Mouse (Mus musculus): ENCODE results near the gene Cldn12. TPM values are rescaled to one million over a fixed set of nuclear protein-coding genes. Genes with fewer than 3 reads are reported as not detected.

Gene Cldn12
- total RNA-seq, 1 experiment = 42.9 TPM

DNA sequence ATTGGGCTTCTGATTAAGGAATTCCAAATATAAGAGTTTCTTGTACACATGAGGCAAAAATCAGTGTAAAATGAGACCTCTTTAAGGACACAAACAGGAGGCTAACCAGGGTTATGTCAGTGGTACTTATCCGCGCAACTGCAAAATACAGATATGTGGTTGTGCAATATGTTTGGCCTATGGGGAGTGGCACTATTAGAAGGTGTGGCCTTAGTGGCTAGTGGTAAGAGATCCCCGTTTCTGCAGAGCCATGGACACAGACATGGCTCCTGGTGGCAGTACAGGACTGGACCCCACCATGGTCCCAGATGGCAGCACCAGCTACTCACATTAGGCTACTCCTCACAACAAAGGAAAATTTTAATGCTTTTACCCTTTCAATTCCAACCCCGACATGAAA lies 19.7 kb downstream of the Cldn12 start:
- DNase-seq (ENCODE audit: low read depth, low spot score) = no peak
- Histone ChIP-seq H3K4me3 (ENCODE audit: insufficient read depth in 1 of 2, low read depth in 1 of 2, low read length in 2 of 2, poor library complexity in 1 of 2, severe bottlenecking in 1 of 2) (0 out of 4 replicates have a peak overlapping the region, but pooled peaks of 1 of the 2 experiments have one; percentile 9), H3K27ac (ENCODE audit: insufficient read depth, low read depth, low read length, poor library complexity, severe bottlenecking) (no peak overlapping the region), H3K9me3 (ENCODE audit: control insufficient read depth, insufficient read depth, low read depth, low read length) (no peaks in the 10 kb centered on the region), H3K36me3 (ENCODE audit: control insufficient read depth, insufficient read depth, low read length, poor library complexity, severe bottlenecking) (no peaks in the 10 kb centered on the region), H3K4me1 (ENCODE audit: control insufficient read depth in 2 of 2, insufficient read depth in 2 of 2, low read length in 2 of 2, poor library complexity in 1 of 2) (no peaks in the 10 kb centered on the region), H3K9ac (ENCODE audit: insufficient read depth, low read depth, low read length, poor library complexity, severe bottlenecking) (no peak overlapping the region)
- in situ Hi-C loops (cut with MboI; ENCODE audit: low sequenced_read_pairs in 2 of 2, unreplicated experiment in 2 of 2) = loop anchor here in 1 of 2 experiments (10.0 kb wide), 1 partner anchor 260 kb away; no protein-coding TSS in a partner anchor
- TF ChIP-seq CHD2 (IDR thresholded peaks at IDR 0.05; ENCODE audit: low read depth, low read length) (no peak), HCFC1 (IDR thresholded peaks at IDR 0.05; ENCODE audit: borderline replicate concordance, insufficient read depth, low read length) (no peak), MAFK (IDR thresholded peaks at IDR 0.05; ENCODE audit: insufficient read depth, low read depth, low read length) (no peak), ZNF384 (IDR thresholded peaks at IDR 0.05; ENCODE audit: low read depth, low read length) (no peak), ZC3H11A (IDR thresholded peaks at IDR 0.05; ENCODE audit: borderline replicate concordance, low read depth, low read length) (no peak)

DNA sequence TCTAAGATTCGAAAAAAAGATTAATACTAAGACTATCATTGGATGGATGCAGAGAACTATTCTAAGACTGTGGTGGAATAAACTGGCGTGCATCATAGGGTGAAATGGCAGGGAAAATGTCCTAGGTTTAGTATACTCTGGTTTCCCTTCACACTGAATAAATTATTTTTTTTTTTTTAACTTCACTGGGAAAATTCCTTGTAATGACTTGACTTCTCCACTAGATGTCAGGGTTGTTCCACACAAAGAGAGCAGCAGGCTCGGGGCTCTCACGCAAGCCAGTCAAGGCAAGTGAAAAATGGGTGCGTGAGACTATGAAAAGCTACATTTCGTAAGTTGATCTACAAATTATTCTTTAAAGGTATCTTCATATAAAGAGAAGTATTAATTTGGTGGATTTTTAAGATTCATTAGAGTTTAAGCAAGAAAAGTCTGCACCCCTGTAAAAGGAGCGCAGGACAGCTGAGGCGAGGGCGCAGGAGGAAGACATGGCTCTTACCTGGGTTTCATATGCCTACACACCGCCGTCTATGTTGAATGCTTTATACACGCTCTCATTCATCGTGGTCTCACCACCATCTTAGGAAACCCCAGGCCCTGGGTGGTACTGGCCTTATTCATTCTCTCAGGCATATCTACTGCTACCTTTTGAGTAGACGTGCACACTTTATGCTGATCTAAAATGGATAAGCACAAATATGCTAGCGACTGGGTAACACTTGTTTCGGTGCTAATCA lies 20.3 kb downstream of the Cldn12 start:
- Histone ChIP-seq H3K4me1 (ENCODE audit: control insufficient read depth in 2 of 2, insufficient read depth in 2 of 2, low read length in 2 of 2, poor library complexity in 1 of 2) (no peaks in the 10 kb centered on the region), H3K9ac (ENCODE audit: insufficient read depth, low read depth, low read length, poor library complexity, severe bottlenecking) (no peak overlapping the region), H3K9me3 (ENCODE audit: control insufficient read depth, insufficient read depth, low read depth, low read length) (no peaks in the 10 kb centered on the region), H3K36me3 (ENCODE audit: control insufficient read depth, insufficient read depth, low read length, poor library complexity, severe bottlenecking) (no peaks in the 10 kb centered on the region), H3K27ac (ENCODE audit: insufficient read depth, low read depth, low read length, poor library complexity, severe bottlenecking) (no peak overlapping the region), H3K4me3 (ENCODE audit: insufficient read depth in 1 of 2, low read depth in 1 of 2, low read length in 2 of 2, poor library complexity in 1 of 2, severe bottlenecking in 1 of 2) (0 out of 4 replicates have a peak overlapping the region, but pooled peaks of 1 of the 2 experiments have one; percentile 24)
- no peak for DNase-seq (ENCODE audit: low read depth, low spot score)
- in situ Hi-C loops (cut with MboI; ENCODE audit: low sequenced_read_pairs in 2 of 2, unreplicated experiment in 2 of 2) = loop anchor here (5.0 to 10.0 kb wide), 2 partner anchors 258 to 260 kb away; no protein-coding TSS in a partner anchor
- TF ChIP-seq HCFC1 (IDR thresholded peaks at IDR 0.05; ENCODE audit: borderline replicate concordance, insufficient read depth, low read length) (no peak), ZC3H11A (IDR thresholded peaks at IDR 0.05; ENCODE audit: borderline replicate concordance, low read depth, low read length) (peak; percentile 85), CHD2 (IDR thresholded peaks at IDR 0.05; ENCODE audit: low read depth, low read length) (no peak), MAFK (IDR thresholded peaks at IDR 0.05; ENCODE audit: insufficient read depth, low read depth, low read length) (no peak), ZNF384 (IDR thresholded peaks at IDR 0.05; ENCODE audit: low read depth, low read length) (peak; percentile 98)

DNA sequence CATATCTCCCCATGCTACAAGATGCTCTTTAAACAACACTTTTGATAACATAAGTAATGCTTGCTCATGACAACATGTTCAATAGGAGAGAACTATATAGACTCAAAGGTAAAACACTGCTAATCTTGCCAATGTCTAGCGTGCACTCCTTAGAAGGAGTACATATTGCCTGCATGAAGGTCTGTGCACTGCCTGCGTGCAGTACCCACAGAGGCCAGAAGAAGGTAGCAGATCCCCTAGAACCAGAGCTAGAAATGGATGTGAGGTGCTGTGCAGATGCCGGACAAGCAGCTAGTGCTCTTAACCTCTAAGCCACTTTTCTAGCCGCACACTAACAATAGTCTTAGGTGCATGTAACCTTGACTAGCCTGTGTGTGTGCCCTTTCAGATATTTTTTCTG lies 22.6 kb downstream of the Cldn12 start:
- Histone ChIP-seq H3K4me1 (ENCODE audit: control insufficient read depth in 2 of 2, insufficient read depth in 2 of 2, low read length in 2 of 2, poor library complexity in 1 of 2) (no peaks in the 10 kb centered on the region), H3K36me3 (ENCODE audit: control insufficient read depth, insufficient read depth, low read length, poor library complexity, severe bottlenecking) (no peaks in the 10 kb centered on the region), H3K9me3 (ENCODE audit: control insufficient read depth, insufficient read depth, low read depth, low read length) (no peaks in the 10 kb centered on the region), H3K4me3 (ENCODE audit: insufficient read depth in 1 of 2, low read depth in 1 of 2, low read length in 2 of 2, poor library complexity in 1 of 2, severe bottlenecking in 1 of 2) (no peak overlapping the region), H3K27ac (ENCODE audit: insufficient read depth, low read depth, low read length, poor library complexity, severe bottlenecking) (no peak overlapping the region), H3K9ac (ENCODE audit: insufficient read depth, low read depth, low read length, poor library complexity, severe bottlenecking) (no peak overlapping the region)
- no peak for TF ChIP-seq MAFK (IDR thresholded peaks at IDR 0.05; ENCODE audit: insufficient read depth, low read depth, low read length)
- TF ChIP-seq HCFC1 (IDR thresholded peaks at IDR 0.05; ENCODE audit: borderline replicate concordance, insufficient read depth, low read length) = no peak
- TF ChIP-seq ZC3H11A (IDR thresholded peaks at IDR 0.05; ENCODE audit: borderline replicate concordance, low read depth, low read length) = no peak
- no peak for TF ChIP-seq ZNF384 (IDR thresholded peaks at IDR 0.05; ENCODE audit: low read depth, low read length)
- no peak for TF ChIP-seq CHD2 (IDR thresholded peaks at IDR 0.05; ENCODE audit: low read depth, low read length)
- in situ Hi-C loops (cut with MboI; ENCODE audit: low sequenced_read_pairs in 2 of 2, unreplicated experiment in 2 of 2) = loop anchor here (5.0 to 10.0 kb wide), 2 partner anchors 260 to 263 kb away; no protein-coding TSS in a partner anchor
- DNase-seq (ENCODE audit: low read depth, low spot score) = no peak

DNA sequence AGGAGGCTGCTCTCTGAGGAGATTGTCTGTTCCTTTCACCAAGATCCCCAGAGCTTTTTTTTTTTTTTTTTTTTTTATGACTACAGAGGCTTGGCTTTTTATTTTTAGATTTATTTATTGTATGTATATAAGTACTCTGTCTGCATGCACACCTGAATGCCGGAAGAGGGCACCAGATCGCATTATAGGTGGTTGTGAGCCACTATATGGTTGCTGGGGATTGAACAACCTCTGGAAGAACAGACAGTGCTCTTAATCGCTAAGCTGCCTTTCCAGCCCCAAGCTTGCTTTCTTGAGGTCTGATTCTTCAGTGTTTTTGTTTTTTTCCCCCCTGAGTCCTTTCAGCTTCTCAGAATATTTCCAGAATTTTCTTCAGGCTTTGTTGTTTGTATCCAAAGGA lies 28.7 kb downstream of the Cldn12 start:
- no peak for TF ChIP-seq MAFK (IDR thresholded peaks at IDR 0.05; ENCODE audit: insufficient read depth, low read depth, low read length)
- TF ChIP-seq HCFC1 (IDR thresholded peaks at IDR 0.05; ENCODE audit: borderline replicate concordance, insufficient read depth, low read length) = no peak
- TF ChIP-seq ZC3H11A (IDR thresholded peaks at IDR 0.05; ENCODE audit: borderline replicate concordance, low read depth, low read length) = no peak
- 0 out of 2 replicates have a peak, but pooled peaks have one; percentile 12 for TF ChIP-seq ZNF384 (IDR thresholded peaks at IDR 0.05; ENCODE audit: low read depth, low read length)
- no peak for TF ChIP-seq CHD2 (IDR thresholded peaks at IDR 0.05; ENCODE audit: low read depth, low read length)

More for the DNA sequence above, 28.7 kb downstream of the Cldn12 start:
- no peak overlapping the region for H3K27ac ChIP-seq (ENCODE audit: insufficient read depth, low read depth, low read length, poor library complexity, severe bottlenecking)
- H3K36me3 ChIP-seq (ENCODE audit: control insufficient read depth, insufficient read depth, low read length, poor library complexity, severe bottlenecking) = no peaks in the 10 kb centered on the region
- H3K9me3 ChIP-seq (ENCODE audit: control insufficient read depth, insufficient read depth, low read depth, low read length) = no peaks in the 10 kb centered on the region
- no peak for DNase-seq (ENCODE audit: low read depth, low spot score)
- H3K9ac ChIP-seq (ENCODE audit: insufficient read depth, low read depth, low read length, poor library complexity, severe bottlenecking) = no peak overlapping the region
- H3K4me1 ChIP-seq (ENCODE audit: control insufficient read depth in 2 of 2, insufficient read depth in 2 of 2, low read length in 2 of 2, poor library complexity in 1 of 2) = no peaks in the 10 kb centered on the region
- no peak overlapping the region for H3K4me3 ChIP-seq (ENCODE audit: insufficient read depth in 1 of 2, low read depth in 1 of 2, low read length in 2 of 2, poor library complexity in 1 of 2, severe bottlenecking in 1 of 2)
- in situ Hi-C loops (cut with MboI; ENCODE audit: low sequenced_read_pairs in 2 of 2, unreplicated experiment in 2 of 2) = loop anchor here in 1 of 2 experiments (10.0 kb wide), 1 partner anchor 521 kb away; no protein-coding TSS in a partner anchor
